Mouse (Mus musculus) kidney, embryonic 14.5 days (tissue): ENCODE results near the gene Gm15217. TPM values are rescaled to one million over a fixed set of nuclear protein-coding genes. Genes with fewer than 3 reads are reported as not detected.

ENCODE experiments used
- ATAC-seq: fragments of 200-750 bp; cut with Nextera tagmentation; 2 replicates; pipeline ENCODE4 v1.8.0; 2017; ENCODE audit warnings: moderate number of reproducible peaks, mild to moderate bottlenecking, moderate TSS enrichment, moderate library complexity; ENCODE audit not compliant: low FRiP score, low TSS enrichment
- H3K27ac ChIP-seq: fragments of 300-500 bp; sonication (generic); 2 replicates; pipeline ENCODE4 v1.5.1; 2014; ENCODE audit warnings: low read depth, mild to moderate bottlenecking, low read length, moderate library complexity, mixed read lengths
- H3K27me3 ChIP-seq: fragments of 300-500 bp; sonication (generic); 2 replicates; pipeline ENCODE4 v1.6.1; 2014; ENCODE audit warnings: mild to moderate bottlenecking, low read length; ENCODE audit not compliant: control insufficient read depth, insufficient read depth
- H3K36me3 ChIP-seq: fragments of 300-500 bp; sonication (generic); 2 replicates; pipeline ENCODE4 v1.6.1; 2014; ENCODE audit warnings: low read length, mixed read lengths; ENCODE audit not compliant: control insufficient read depth, insufficient read depth
- H3K4me1 ChIP-seq: fragments of 300-500 bp; sonication (generic); 2 replicates; pipeline ENCODE4 v1.6.1; 2014; ENCODE audit warnings: low read length, mixed read lengths; ENCODE audit not compliant: control insufficient read depth, insufficient read depth
- H3K4me2 ChIP-seq: fragments of 300-500 bp; sonication (generic); replicated peaks from 2 replicates; pipeline ENCODE4 v1.6.1; 2014; ENCODE audit warnings: low read depth, mild to moderate bottlenecking, low read length
- H3K4me3 ChIP-seq: fragments of 300-500 bp; sonication (generic); 2 replicates; pipeline ENCODE4 v1.5.1; 2014; ENCODE audit warnings: mild to moderate bottlenecking, low read length
- H3K9ac ChIP-seq: fragments of 300-500 bp; sonication (generic); 2 replicates; pipeline ENCODE4 v1.6.1; 2014; ENCODE audit warnings: low read depth, mild to moderate bottlenecking, low read length, moderate library complexity
- H3K9me3 ChIP-seq: fragments of 300-500 bp; sonication (generic); 2 replicates; pipeline ENCODE4 v1.6.1; 2016; ENCODE audit warnings: low read length; ENCODE audit not compliant: control insufficient read depth
- WGBS: fragments of 180-500 bp; shearing (Covaris S2); extraction: QIAGEN DNeasy Blood & Tissue Kit; methylation state at CpG from one replicate; pipeline ENCODE4 v1.1.7; 2014; 5-methylcytosine and 5-hydroxymethylcytosine counted together
- polyA plus RNA-seq: library from polyadenylated mRNA; unstranded; fragments of >200 nt; fragmentation: Nextera tagmentation; extraction: Ambion mirVana; gene quantifications from 2 replicates; pipeline ENCODE4 v1.2.1, GENCODE M21; 2014

The Gm15217 gene
- polyA plus RNA-seq, 1 experiment from 2014 or later, result not detected

DNA sequence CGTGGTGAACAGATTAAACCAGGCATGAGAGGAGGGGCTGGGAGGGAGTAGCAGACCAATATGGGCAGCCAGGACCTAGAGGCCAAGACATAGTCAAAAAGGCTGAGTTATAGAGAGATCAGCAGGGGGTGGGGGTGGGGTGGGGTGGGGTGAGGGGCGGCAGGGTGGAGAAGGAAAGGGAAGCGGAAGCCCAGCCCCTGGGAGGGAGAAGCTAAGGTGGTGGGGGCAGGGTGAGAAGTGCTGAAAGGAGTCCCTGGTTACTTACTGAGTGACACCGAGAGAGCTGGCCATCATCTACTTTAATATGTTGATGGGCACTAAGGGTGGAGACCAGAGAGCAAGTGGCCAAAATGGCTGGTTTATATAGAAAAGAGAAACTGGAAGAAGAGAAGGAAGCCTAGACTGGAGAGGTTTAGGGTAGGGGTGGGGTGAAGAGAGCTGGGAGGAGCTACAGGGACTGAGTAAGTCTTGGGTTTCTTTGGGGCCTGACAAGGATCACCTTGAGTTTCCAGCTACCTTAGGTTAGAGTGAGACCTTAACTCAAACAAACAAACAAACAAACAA, 31.4 kb downstream of the Gm15217 start:
- no peak for ATAC-seq
- Histone ChIP-seq H3K4me3 (no peak overlapping the region), H3K27ac (no peak overlapping the region), H3K4me2 (no peak overlapping the region), H3K27me3 (no peaks in the 10 kb centered on the region), H3K36me3 (no peaks in the 10 kb centered on the region), H3K9ac (no peak overlapping the region), H3K9me3 (no peaks in the 10 kb centered on the region), H3K4me1 (no peaks in the 10 kb centered on the region)
- WGBS, result 62% methylated on average over 4 of the region's 4 CpGs

DNA sequence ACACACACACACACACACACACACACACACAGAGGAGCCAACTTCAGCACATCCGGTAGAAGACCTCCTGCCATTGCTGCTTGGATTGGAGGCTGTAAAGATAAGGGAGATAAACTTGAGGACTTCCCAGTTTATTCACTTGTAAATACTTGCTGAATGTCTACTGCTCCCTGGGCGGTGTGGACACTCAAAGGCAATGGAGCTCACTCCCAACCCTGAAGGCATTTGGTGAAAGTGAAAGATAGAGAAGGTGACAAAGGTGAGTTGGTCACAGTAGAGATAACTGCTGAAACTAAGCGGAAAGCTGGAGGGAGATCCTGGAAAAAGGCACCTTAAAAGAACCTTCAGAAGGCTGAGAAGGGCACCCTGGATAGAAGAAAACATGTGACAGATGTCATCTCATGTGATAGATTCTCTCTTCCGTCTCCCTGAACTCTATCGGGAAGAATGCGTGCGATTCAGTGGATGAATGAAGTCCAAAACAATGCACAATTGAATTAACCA, 33.3 kb downstream of the Gm15217 start:
- Histone ChIP-seq H3K36me3 (no peaks in the 10 kb centered on the region), H3K9me3 (no peaks in the 10 kb centered on the region), H3K4me3 (no peak overlapping the region), H3K4me2 (no peak overlapping the region), H3K9ac (no peak overlapping the region), H3K4me1 (no peaks in the 10 kb centered on the region), H3K27me3 (no peaks in the 10 kb centered on the region), H3K27ac (no peak overlapping the region)
- no peak for ATAC-seq
- WGBS, result 82% methylated on average over 7 of the region's 7 CpGs

- H3K36me3 ChIP-seq, result no peaks in the 10 kb centered on the region
- H3K27ac ChIP-seq, result no peak overlapping the region
- H3K9ac ChIP-seq, result no peak overlapping the region
- H3K9me3 ChIP-seq, result no peaks in the 10 kb centered on the region
- no peak overlapping the region for H3K4me2 ChIP-seq
- no peak overlapping the region for H3K4me3 ChIP-seq
- no peaks in the 10 kb centered on the region for H3K4me1 ChIP-seq
- WGBS, result 66% methylated on average over 15 of the region's 15 CpGs
- H3K27me3 ChIP-seq, result no peaks in the 10 kb centered on the region
- peak; percentile 77 for ATAC-seq
Observed at GRCm38 (mm10) chr14:46418371-46419097, 39.3 kb downstream of the Gm15217 start.

- no peak for ATAC-seq
- Histone ChIP-seq H3K36me3 (no peaks in the 10 kb centered on the region), H3K9me3 (no peaks in the 10 kb centered on the region), H3K27ac (no peak overlapping the region), H3K4me3 (no peak overlapping the region), H3K4me2 (no peak overlapping the region), H3K9ac (no peak overlapping the region), H3K27me3 (no peaks in the 10 kb centered on the region), H3K4me1 (no peaks in the 10 kb centered on the region)
- WGBS, result 39% methylated on average over 11 of the region's 11 CpGs
Observed at GRCm38 (mm10) chr14:46419269-46419668, 40.1 kb downstream of the Gm15217 start.

DNA sequence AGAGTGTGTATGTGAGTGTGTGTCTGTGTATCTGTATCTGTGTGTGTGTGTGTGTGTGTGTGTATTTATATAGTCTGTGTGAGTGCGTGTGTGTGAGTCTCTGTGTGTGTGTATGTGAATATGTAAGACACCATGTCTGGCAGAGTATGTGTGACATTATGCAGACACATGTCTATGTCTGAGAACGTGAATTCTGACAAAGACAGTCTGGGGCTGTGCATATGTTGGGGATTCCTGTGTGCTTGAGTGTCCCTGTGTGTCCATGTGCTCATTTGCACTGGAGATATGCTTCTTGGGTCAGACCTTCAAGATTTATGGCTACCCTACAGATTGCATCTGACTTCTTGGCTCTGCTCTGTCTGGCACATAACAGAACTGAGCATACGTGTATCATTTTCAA, 42.6 kb downstream of the Gm15217 start:
- no peaks in the 10 kb centered on the region for H3K27me3 ChIP-seq

DNA sequence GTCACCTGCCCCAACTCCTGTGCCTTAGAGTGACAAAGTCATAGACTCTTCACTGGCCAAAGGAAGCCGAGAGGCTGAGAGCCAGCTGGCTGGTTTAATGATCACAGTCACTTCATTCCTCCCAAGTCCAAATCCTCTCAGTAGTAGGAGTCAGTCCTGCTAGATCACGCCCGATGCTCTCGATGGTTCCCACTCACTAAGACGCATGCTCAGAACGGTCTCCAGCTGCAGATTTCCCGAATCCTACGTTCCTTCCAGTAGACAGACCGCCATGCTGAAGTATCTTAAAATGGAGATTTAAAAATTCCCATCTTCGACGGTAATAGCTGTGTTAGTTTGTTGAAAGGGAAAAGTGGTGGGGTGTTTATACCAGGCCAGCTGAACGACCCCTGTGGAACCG, 48.0 kb downstream of the Gm15217 start:
- Histone ChIP-seq H3K4me2 (no peak overlapping the region), H3K27ac (no peak overlapping the region), H3K9ac (no peak overlapping the region), H3K4me3 (no peak overlapping the region), H3K27me3 (no peaks in the 10 kb centered on the region), H3K36me3 (no peaks in the 10 kb centered on the region), H3K9me3 (no peaks in the 10 kb centered on the region; the same call in 1 of the 2 replicates), H3K4me1 (no peaks in the 10 kb centered on the region)
- no peak for ATAC-seq
- 91% methylated on average over 13 of the region's 13 CpGs for WGBS

More for the DNA sequence above, 42.6 kb downstream of the Gm15217 start:
- Histone ChIP-seq H3K36me3 (no peaks in the 10 kb centered on the region), H3K9ac (no peak overlapping the region), H3K4me1 (no peaks in the 10 kb centered on the region), H3K4me3 (no peak overlapping the region), H3K4me2 (no peak overlapping the region), H3K9me3 (no peaks in the 10 kb centered on the region; the same call in 1 of the 2 replicates), H3K27ac (no peak overlapping the region)
- 74% methylated on average over 3 of the region's 3 CpGs for WGBS
- ATAC-seq, result no peak

GRCm38 (mm10) chr14:46430231-46430630, 51.0 kb downstream of the Gm15217 start:
- Histone ChIP-seq H3K9ac (no peak overlapping the region), H3K36me3 (no peaks in the 10 kb centered on the region), H3K4me1 (no peaks in the 10 kb centered on the region), H3K9me3 (no peaks in the 10 kb centered on the region; the same call in 1 of the 2 replicates), H3K27ac (no peak overlapping the region), H3K27me3 (no peaks in the 10 kb centered on the region), H3K4me3 (no peak overlapping the region), H3K4me2 (no peak overlapping the region)
- WGBS, result 94% methylated on average over 5 of the region's 5 CpGs
- no peak for ATAC-seq

Other genes starting within 250 kb of the Gm15217 start
- 23.7 and 31.5 TPM in 2 replicates for gene Bmp4, start 11.3 kb downstream of the Gm15217 start, polyA plus RNA-seq